Mouse (Mus musculus): ENCODE results near the gene Carns1.

DNA sequence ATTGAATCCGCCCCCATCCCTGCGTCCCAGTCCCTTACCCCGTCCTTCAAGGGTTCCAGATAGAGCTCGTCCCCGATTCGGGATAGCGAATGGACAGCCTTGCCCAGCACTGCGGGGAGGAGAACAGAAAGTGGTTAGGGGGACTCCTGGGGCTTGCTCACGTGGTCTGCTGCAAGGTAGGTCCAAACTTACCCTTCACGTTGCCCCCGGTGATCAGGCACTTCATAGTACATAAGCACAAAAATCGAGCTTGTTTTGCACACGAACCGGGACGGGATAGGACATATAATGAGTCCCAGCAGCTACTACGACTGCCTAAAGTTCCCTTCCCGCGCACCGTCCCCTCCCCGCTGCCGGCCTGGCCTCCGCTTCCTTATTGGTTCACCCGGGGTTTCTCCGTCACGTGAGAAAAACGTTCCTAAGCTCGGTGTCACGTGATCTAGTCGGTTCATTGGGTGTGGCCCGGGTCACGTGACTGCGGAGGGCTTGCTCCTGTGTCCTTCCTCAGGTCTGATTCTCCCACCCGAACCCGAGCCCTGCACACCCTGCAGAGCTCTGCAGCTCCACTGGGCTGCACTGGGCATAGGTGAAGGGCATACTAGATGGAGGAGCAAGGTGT lies 26.1 kb upstream of the Carns1 start, which contains the start of gene Rad9a:
- TF ChIP-seq CTCF (IDR thresholded peaks at IDR 0.05) (no peak), EP300 (IDR thresholded peaks at IDR 0.05) (peak; percentile 67; the same call in 1 of the 2 replicates)
